In the genomic region with DNA sequence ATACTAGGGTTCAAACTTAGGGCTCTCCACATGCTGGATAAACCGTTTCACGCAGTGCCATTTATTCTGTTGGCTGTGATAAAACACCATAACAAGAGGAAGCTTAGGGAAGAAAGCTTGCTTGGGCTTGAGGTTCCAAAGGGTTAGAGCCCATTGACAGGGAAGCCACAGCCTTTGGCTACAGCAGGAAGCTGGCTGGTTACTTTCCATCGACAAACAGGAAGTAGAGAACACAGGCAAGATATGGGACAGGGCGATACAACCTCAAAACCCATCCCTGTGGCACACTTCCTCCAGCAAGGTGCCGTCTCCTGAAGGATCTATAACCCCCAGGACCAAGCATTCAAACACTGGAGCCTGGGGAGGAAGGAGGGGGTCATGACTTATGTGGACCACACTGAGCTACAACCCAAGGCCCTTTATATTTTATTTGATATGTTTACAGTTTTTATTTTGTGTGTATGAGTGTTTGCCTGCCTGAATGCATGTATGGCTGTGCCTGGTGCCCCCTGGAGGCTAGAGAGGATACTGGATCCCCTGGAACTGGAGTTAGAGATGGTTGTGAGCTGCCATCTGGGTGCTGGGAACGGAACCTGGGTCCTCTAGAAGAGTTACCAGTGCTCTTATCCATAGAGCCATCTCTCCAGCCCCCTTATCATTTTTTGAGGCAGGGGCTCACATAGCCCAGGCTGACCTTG, we compare ENCODE assay signal across 11 mouse cellular contexts. TPM values are rescaled to one million over a fixed set of nuclear protein-coding genes. Genes with fewer than 3 reads are reported as not detected.
DNase-seq lines count a peak whose midpoint lies in the region; ATAC-seq and TF ChIP-seq lines count a peak whose summit lies in the region.
"Had no signal": no experiment of that assay in that cellular context is flagged by ENCODE, and none has a peak within 500 bp of the region (broad histone marks: within the 10 kb centered on the region; RNA-seq: fewer than 3 reads in every experiment).

No protein-coding gene starts in this region.

- H3K4me1 ChIP-seq in forebrain, postnatal 0 days (ENCODE audit: insufficient read depth): no peaks in the 10 kb centered on the region
- H3K4me1 ChIP-seq in forebrain, embryonic 15.5 days: no peaks in the 10 kb centered on the region
- no peaks in the 10 kb centered on the region for H3K4me1 ChIP-seq in midbrain, postnatal 0 days (ENCODE audit: insufficient read depth, low read length)
- H3K4me1 ChIP-seq in midbrain, embryonic 15.5 days: no peaks in the 10 kb centered on the region
- H3K4me1 ChIP-seq: midbrain, embryonic 12.5 days had no signal

- no peaks in the 10 kb centered on the region for H3K9me3 ChIP-seq in forebrain, postnatal 0 days (ENCODE audit: low read length)
- no peaks in the 10 kb centered on the region for H3K9me3 ChIP-seq in forebrain, embryonic 15.5 days
- H3K9me3 ChIP-seq in midbrain, postnatal 0 days (ENCODE audit: low read length): no peaks in the 10 kb centered on the region
- no peaks in the 10 kb centered on the region for H3K9me3 ChIP-seq in midbrain, embryonic 15.5 days

- no peaks in the 10 kb centered on the region for H3K36me3 ChIP-seq in forebrain, postnatal 0 days (ENCODE audit: insufficient read depth)
- no peaks in the 10 kb centered on the region for H3K36me3 ChIP-seq in forebrain, embryonic 15.5 days
- H3K36me3 ChIP-seq in midbrain, postnatal 0 days (ENCODE audit: insufficient read depth, low read length): no peaks in the 10 kb centered on the region
- no peaks in the 10 kb centered on the region for H3K36me3 ChIP-seq in midbrain, embryonic 15.5 days (replicated peaks)
- H3K36me3 ChIP-seq: midbrain, embryonic 12.5 days had no signal

- no peak overlapping the region for H3K4me3 ChIP-seq in forebrain, postnatal 0 days (ENCODE audit: low read depth, low read length)
- H3K4me3 ChIP-seq in forebrain, embryonic 15.5 days: no peak overlapping the region
- no peak overlapping the region for H3K4me3 ChIP-seq in midbrain, postnatal 0 days (ENCODE audit: low read depth, low read length)
- no peak overlapping the region for H3K4me3 ChIP-seq in midbrain, embryonic 15.5 days
- H3K4me3 ChIP-seq: midbrain, embryonic 12.5 days had no signal

- H3K4me2 ChIP-seq in forebrain, postnatal 0 days (ENCODE audit: low read depth): no peak overlapping the region
- H3K4me2 ChIP-seq in forebrain, embryonic 15.5 days (replicated peaks): no peak overlapping the region
- no peak overlapping the region for H3K4me2 ChIP-seq in midbrain, postnatal 0 days (ENCODE audit: low read depth, low read length, poor library complexity, severe bottlenecking)
- H3K4me2 ChIP-seq in midbrain, embryonic 15.5 days: no peak overlapping the region
- H3K4me2 ChIP-seq: midbrain, embryonic 12.5 days had no signal

- no peak for DNase-seq in forebrain, postnatal 0 days
- no peak for DNase-seq in midbrain, postnatal 0 days (ENCODE audit: low spot score)
- peak; percentile 66 for DNase-seq in induced T-regulatory cell, adult 2 months (ENCODE audit: low read depth)
- peak; percentile 66 for DNase-seq in thymus, postnatal 4 days
- no peak for DNase-seq in cerebellum, postnatal 36 days
- no peak for DNase-seq in gastrocnemius, postnatal 4 days (ENCODE audit: low spot score in 2 of 2)
- DNase-seq: cerebellum, postnatal 14 days; heart, postnatal 4 days had no signal

- H3K9ac ChIP-seq in forebrain, postnatal 0 days: no peak overlapping the region
- H3K9ac ChIP-seq in forebrain, embryonic 15.5 days (replicated peaks): no peak overlapping the region
- no peak overlapping the region for H3K9ac ChIP-seq in midbrain, postnatal 0 days (replicated peaks; ENCODE audit: low read length, poor library complexity, severe bottlenecking)
- no peak overlapping the region for H3K9ac ChIP-seq in midbrain, embryonic 15.5 days
- H3K9ac ChIP-seq: midbrain, embryonic 12.5 days had no signal

- WGBS in forebrain, postnatal 0 days: 91% methylated on average over 6 of the region's 6 CpGs
- WGBS in forebrain, embryonic 15.5 days: 82% methylated on average over 6 of the region's 6 CpGs
- 85% methylated on average over 6 of the region's 6 CpGs for WGBS in midbrain, postnatal 0 days
- WGBS in midbrain, embryonic 15.5 days: 82% methylated on average over 6 of the region's 6 CpGs

- H3K27ac ChIP-seq in forebrain, postnatal 0 days (ENCODE audit: low read depth, low read length): no peak overlapping the region
- no peak overlapping the region for H3K27ac ChIP-seq in forebrain, embryonic 15.5 days (replicated peaks)
- H3K27ac ChIP-seq in midbrain, postnatal 0 days (ENCODE audit: low read depth, low read length): no peak overlapping the region
- H3K27ac ChIP-seq in midbrain, embryonic 15.5 days: no peak overlapping the region
- H3K27ac ChIP-seq: midbrain, embryonic 12.5 days had no signal

- H3K27me3 ChIP-seq in forebrain, postnatal 0 days (ENCODE audit: insufficient read depth, low read length): no peaks in the 10 kb centered on the region
- H3K27me3 ChIP-seq in forebrain, embryonic 15.5 days: no peaks in the 10 kb centered on the region
- H3K27me3 ChIP-seq in midbrain, postnatal 0 days (ENCODE audit: insufficient read depth, low read length): no peaks in the 10 kb centered on the region
- 0 out of 2 replicates have a peak, but pooled peaks cover 3% of the 10 kb centered on the region for H3K27me3 ChIP-seq in midbrain, embryonic 15.5 days (replicated peaks)

- ATAC-seq in forebrain, postnatal 0 days: no peak
- ATAC-seq in forebrain, embryonic 15.5 days (replicated peaks): no peak
- ATAC-seq in midbrain, postnatal 0 days (ENCODE audit: low FRiP score): no peak
- no peak for ATAC-seq in midbrain, embryonic 15.5 days (replicated peaks)

- TF ChIP-seq CTCF in forebrain, postnatal 0 days (IDR thresholded peaks at IDR 0.05; ENCODE audit: low read depth): peak; percentile 23; the same call in 1 of the 2 replicates
- peak; percentile 45 for TF ChIP-seq CTCF in midbrain, postnatal 0 days (IDR thresholded peaks at IDR 0.05)

RNA-seq across cellular contexts. Expression of gene H2-DMb1, which starts 12.3 kb away (rescaled TPM):
- 0.62 and 2.8 TPM in 2 replicates for total RNA-seq in forebrain, postnatal 0 days (2014; rRNA removed)
- 1.5 and 1.7 TPM in 2 replicates for polyA plus RNA-seq in forebrain, postnatal 0 days (2015; fragmentation: Nextera tagmentation; extraction: Ambion mirVana)
- polyA plus RNA-seq in forebrain, embryonic 15.5 days (2015; fragmentation: Nextera tagmentation; extraction: Ambion mirVana): 0.88 and 0.91 TPM in 2 replicates
- 0.47 and 4.7 TPM in 2 replicates for total RNA-seq in midbrain, postnatal 0 days (2014; rRNA removed)
- 1.6 and 2.3 TPM in 2 replicates for polyA plus RNA-seq in midbrain, postnatal 0 days (2015; fragmentation: Nextera tagmentation; extraction: Ambion mirVana)
- 0.79 and 1.2 TPM in 2 replicates for polyA plus RNA-seq in midbrain, embryonic 15.5 days (2015; fragmentation: Nextera tagmentation; extraction: Ambion mirVana)
- total RNA-seq in gastrocnemius, postnatal 4 days (2021): 1 to 10 TPM in 1 of 2 experiments, under 1 TPM in 1; 0.70 to 1.4 TPM

RNA-seq across cellular contexts. Expression of gene H2-DMb2, which starts 22.1 kb away (rescaled TPM):
- 2.2 and 2.4 TPM in 2 replicates for total RNA-seq in forebrain, postnatal 0 days (2014; rRNA removed)
- polyA plus RNA-seq in forebrain, postnatal 0 days (2015; fragmentation: Nextera tagmentation; extraction: Ambion mirVana): 0.72 and 1.0 TPM in 2 replicates
- 1.0 and 1.4 TPM in 2 replicates for polyA plus RNA-seq in forebrain, embryonic 15.5 days (2015; fragmentation: Nextera tagmentation; extraction: Ambion mirVana)
- 0.16 and 0.47 TPM in 2 replicates for total RNA-seq in midbrain, postnatal 0 days (2014; rRNA removed)
- polyA plus RNA-seq in midbrain, postnatal 0 days (2015; fragmentation: Nextera tagmentation; extraction: Ambion mirVana): 1.4 and 1.6 TPM in 2 replicates
- 0.27 and 0.65 TPM in 2 replicates for polyA plus RNA-seq in midbrain, embryonic 15.5 days (2015; fragmentation: Nextera tagmentation; extraction: Ambion mirVana)
- under 1 TPM; 0.36 to 0.37 TPM for total RNA-seq in gastrocnemius, postnatal 4 days (2021)

RNA-seq across cellular contexts. Expression of gene Tap1, which starts 22.2 kb away (rescaled TPM):
- total RNA-seq in forebrain, postnatal 0 days (2014; rRNA removed): 5.2 and 7.5 TPM in 2 replicates
- polyA plus RNA-seq in forebrain, postnatal 0 days (2015; fragmentation: Nextera tagmentation; extraction: Ambion mirVana): 4.6 and 5.0 TPM in 2 replicates
- polyA plus RNA-seq in forebrain, embryonic 15.5 days (2015; fragmentation: Nextera tagmentation; extraction: Ambion mirVana): 1.5 and 1.6 TPM in 2 replicates
- 7.1 and 16.5 TPM in 2 replicates for total RNA-seq in midbrain, postnatal 0 days (2014; rRNA removed)
- 7.7 and 8.3 TPM in 2 replicates for polyA plus RNA-seq in midbrain, postnatal 0 days (2015; fragmentation: Nextera tagmentation; extraction: Ambion mirVana)
- 2.3 and 3.1 TPM in 2 replicates for polyA plus RNA-seq in midbrain, embryonic 15.5 days (2015; fragmentation: Nextera tagmentation; extraction: Ambion mirVana)
- total RNA-seq in gastrocnemius, postnatal 4 days (2021): 1 to 10 TPM; 4.4 to 5.4 TPM

RNA-seq across cellular contexts. Expression of gene Psmb9, which starts 22.4 kb away (rescaled TPM):
- total RNA-seq in forebrain, postnatal 0 days (2014; rRNA removed): 1.2 and 1.9 TPM in 2 replicates
- polyA plus RNA-seq in forebrain, postnatal 0 days (2015; fragmentation: Nextera tagmentation; extraction: Ambion mirVana): 2.0 and 2.3 TPM in 2 replicates
- 0.73 and 1.1 TPM in 2 replicates for polyA plus RNA-seq in forebrain, embryonic 15.5 days (2015; fragmentation: Nextera tagmentation; extraction: Ambion mirVana)
- 0.99 and 1.1 TPM in 2 replicates for total RNA-seq in midbrain, postnatal 0 days (2014; rRNA removed)
- polyA plus RNA-seq in midbrain, postnatal 0 days (2015; fragmentation: Nextera tagmentation; extraction: Ambion mirVana): 2.0 and 3.3 TPM in 2 replicates
- polyA plus RNA-seq in midbrain, embryonic 15.5 days (2015; fragmentation: Nextera tagmentation; extraction: Ambion mirVana): 1.5 and 2.0 TPM in 2 replicates
- total RNA-seq in gastrocnemius, postnatal 4 days (2021): 1 to 10 TPM; 1.6 to 4.1 TPM

RNA-seq across cellular contexts. Expression of gene Psmb8, which starts 32.3 kb away (rescaled TPM):
- 1.5 and 2.9 TPM in 2 replicates for total RNA-seq in forebrain, postnatal 0 days (2014; rRNA removed)
- 4.8 and 7.2 TPM in 2 replicates for polyA plus RNA-seq in forebrain, postnatal 0 days (2015; fragmentation: Nextera tagmentation; extraction: Ambion mirVana)
- 2.3 and 2.6 TPM in 2 replicates for polyA plus RNA-seq in forebrain, embryonic 15.5 days (2015; fragmentation: Nextera tagmentation; extraction: Ambion mirVana)
- 1.7 and 2.8 TPM in 2 replicates for total RNA-seq in midbrain, postnatal 0 days (2014; rRNA removed)
- polyA plus RNA-seq in midbrain, postnatal 0 days (2015; fragmentation: Nextera tagmentation; extraction: Ambion mirVana): 4.2 and 5.3 TPM in 2 replicates
- polyA plus RNA-seq in midbrain, embryonic 15.5 days (2015; fragmentation: Nextera tagmentation; extraction: Ambion mirVana): 4.1 and 4.2 TPM in 2 replicates
- 1 to 10 TPM; 4.3 to 6.1 TPM for total RNA-seq in gastrocnemius, postnatal 4 days (2021)

Comparison
In these comparisons a context has a peak if more than half of its experiments do, and no peak if none do; other contexts are left out.
1. DNase-seq: peak in induced T-regulatory cell, adult 2 months (single experiment) and thymus, postnatal 4 days (single experiment); none in forebrain, postnatal 0 days (single experiment), midbrain, postnatal 0 days (single experiment), cerebellum, postnatal 36 days (0 of 2) and gastrocnemius, postnatal 4 days (0 of 2).